Comparison of ENCODE assay signal across 20 mouse cellular contexts in the genomic region with DNA sequence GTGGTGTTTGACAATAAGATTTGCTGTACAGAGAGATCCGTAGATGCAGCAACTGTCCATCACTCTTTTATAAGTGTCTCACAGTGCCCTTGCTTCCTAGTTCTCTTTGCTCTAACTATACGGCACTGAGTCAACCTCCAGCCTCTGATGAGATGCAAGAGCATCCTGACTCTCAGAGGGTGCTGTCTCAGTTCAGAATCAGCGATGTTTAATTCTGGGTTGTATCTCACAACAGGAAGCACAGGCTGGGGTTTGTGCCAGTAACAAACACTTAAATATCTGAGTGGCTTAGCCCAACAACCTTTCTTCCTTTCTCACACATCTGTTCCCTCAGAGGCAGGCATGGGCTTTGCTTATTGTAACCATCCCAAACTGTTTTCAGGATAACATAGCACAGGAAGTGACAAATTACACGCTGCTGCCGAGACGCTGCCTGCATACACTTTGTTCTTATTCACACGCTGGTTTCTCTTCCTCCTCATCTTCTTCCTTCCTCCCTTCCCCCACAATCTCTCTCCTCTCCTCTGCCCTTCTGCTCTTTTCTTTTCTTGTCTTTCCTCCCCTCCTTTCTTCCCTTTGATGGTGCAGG.
A peak's percentile ranks its signal among the peaks of the same experiment; 100 is the strongest.
DNase-seq lines count a peak whose midpoint lies in the region; ATAC-seq and TF ChIP-seq lines count a peak whose summit lies in the region.
"Had no signal": no experiment of that assay in that cellular context is flagged by ENCODE, and none has a peak within 500 bp of the region (broad histone marks: within the 10 kb centered on the region; RNA-seq: fewer than 3 reads in every experiment).

No protein-coding gene starts in this region.

- ATAC-seq in heart, embryonic 13.5 days (ENCODE audit: extremely low read depth, insufficient number of reproducible peaks, low FRiP score, low TSS enrichment), result no peak
- peak; percentile 66 for ATAC-seq in inflammation-experienced regulatory T-cells, adult 6 months
- ATAC-seq in intestine, postnatal 0 days, result no peak
- ATAC-seq: hindbrain, embryonic 16.5 days; lung, postnatal 0 days had no signal

- no peaks in the 10 kb centered on the region for H3K9me3 ChIP-seq in heart, embryonic 13.5 days
- no peaks in the 10 kb centered on the region for H3K9me3 ChIP-seq in intestine, postnatal 0 days (ENCODE audit: control insufficient read depth)
- H3K9me3 ChIP-seq: embryonic facial prominence, embryonic 12.5 days; heart, embryonic 15.5 days; limb, embryonic 15.5 days; liver, embryonic 15.5 days; midbrain, embryonic 10.5 days had no signal

- H3K4me3 ChIP-seq in heart, embryonic 13.5 days, result no peak overlapping the region
- no peak overlapping the region for H3K4me3 ChIP-seq in intestine, postnatal 0 days (ENCODE audit: low read depth, low read length)
- H3K4me3 ChIP-seq: embryonic facial prominence, embryonic 12.5 days; heart, embryonic 15.5 days; limb, embryonic 15.5 days; liver, embryonic 15.5 days; midbrain, embryonic 10.5 days had no signal

- no peak for DNase-seq in heart, postnatal 25 days (ENCODE audit: low spot score)
- peak; percentile 29 for DNase-seq in NIH3T3 (ENCODE audit: low read depth)
- no peak for DNase-seq in lung, postnatal 36 days
- DNase-seq in left cerebral cortex, adult 9 months (ENCODE audit: low spot score in 2 of 2), result no peak
- DNase-seq: adrenal gland, postnatal 10 days; cerebellum, adult 2 months; heart, adult 18-20 months; kidney, adult 11 months; retina, postnatal 1 day; thymus, postnatal 14 days had no signal

- 41% methylated on average over 7 of the region's 7 CpGs for WGBS in heart, embryonic 13.5 days
- WGBS in intestine, postnatal 0 days, result 46% methylated on average over 7 of the region's 7 CpGs

- peak overlapping the region; percentile 24 for H3K4me2 ChIP-seq in heart, embryonic 13.5 days
- no peak overlapping the region for H3K4me2 ChIP-seq in intestine, postnatal 0 days (replicated peaks; ENCODE audit: low read depth)
- H3K4me2 ChIP-seq: embryonic facial prominence, embryonic 12.5 days; heart, embryonic 15.5 days; limb, embryonic 15.5 days; liver, embryonic 15.5 days had no signal

- no peaks in the 10 kb centered on the region for H3K36me3 ChIP-seq in heart, embryonic 13.5 days
- H3K36me3 ChIP-seq in intestine, postnatal 0 days (ENCODE audit: control insufficient read depth, insufficient read depth), result no peaks in the 10 kb centered on the region
- H3K36me3 ChIP-seq: embryonic facial prominence, embryonic 12.5 days; heart, embryonic 15.5 days; limb, embryonic 15.5 days; liver, embryonic 15.5 days; midbrain, embryonic 10.5 days had no signal

- no peak overlapping the region for H3K27ac ChIP-seq in heart, embryonic 13.5 days (replicated peaks)
- H3K27ac ChIP-seq in intestine, postnatal 0 days (ENCODE audit: low read depth, low read length), result no peak overlapping the region
- H3K27ac ChIP-seq: embryonic facial prominence, embryonic 12.5 days; heart, embryonic 15.5 days; limb, embryonic 15.5 days; liver, embryonic 15.5 days; midbrain, embryonic 10.5 days had no signal

- no peak for TF ChIP-seq CTCF in intestine, postnatal 0 days (IDR thresholded peaks at IDR 0.05; ENCODE audit: low read depth)

- H3K9ac ChIP-seq in heart, embryonic 13.5 days, result no peak overlapping the region
- H3K9ac ChIP-seq in intestine, postnatal 0 days (ENCODE audit: low read depth, low read length), result no peak overlapping the region
- H3K9ac ChIP-seq: embryonic facial prominence, embryonic 12.5 days; heart, embryonic 15.5 days; limb, embryonic 15.5 days; liver, embryonic 15.5 days had no signal

- H3K4me1 ChIP-seq in heart, embryonic 13.5 days, result no peaks in the 10 kb centered on the region
- H3K4me1 ChIP-seq in intestine, postnatal 0 days (replicated peaks; ENCODE audit: control insufficient read depth, insufficient read depth, low read length), result no peaks in the 10 kb centered on the region
- H3K4me1 ChIP-seq: heart, embryonic 15.5 days; limb, embryonic 15.5 days had no signal

- H3K27me3 ChIP-seq in heart, embryonic 13.5 days (replicated peaks), result no peaks in the 10 kb centered on the region
- peaks cover 12% of the 10 kb centered on the region; the same call in 1 of the 2 replicates for H3K27me3 ChIP-seq in intestine, postnatal 0 days (replicated peaks; ENCODE audit: control insufficient read depth, insufficient read depth, low read length)
- H3K27me3 ChIP-seq: heart, embryonic 15.5 days had no signal

- intact Hi-C loops in heart, postnatal 25 days (cut with DNase I), result no loop called here
